Mouse (Mus musculus) heart, embryonic 15.5 days (tissue): Measurements from ENCODE around the gene 9530003J23Rik. TPM values are rescaled to one million over a fixed set of nuclear protein-coding genes. Genes with fewer than 3 reads are reported as not detected.

Experiments
- polyA plus RNA-seq: library from polyadenylated mRNA; unstranded; fragments of >200 nt; fragmentation: Nextera tagmentation; extraction: Ambion mirVana; gene quantifications from 2 replicates; pipeline ENCODE4 v1.2.1, GENCODE M21; 2015

The 9530003J23Rik gene
- polyA plus RNA-seq, 1 experiment from 2014 or later, result not detected

Other genes with a start within 250 kb of the 9530003J23Rik start
- 52.1 and 60.4 TPM in 2 replicates for gene Lrrc10, start 193.4 kb downstream of the 9530003J23Rik start, polyA plus RNA-seq
- gene Cct2, start 174.9 kb downstream of the 9530003J23Rik start, polyA plus RNA-seq, result 139 and 171 TPM in 2 replicates
- gene Frs2, start 90.2 kb downstream of the 9530003J23Rik start, polyA plus RNA-seq, result 14.8 and 14.9 TPM in 2 replicates
- gene Yeats4, start 14.2 kb downstream of the 9530003J23Rik start, polyA plus RNA-seq, result 37.5 and 43.6 TPM in 2 replicates
- 80.7 and 124 TPM in 2 replicates for gene Lyz2, start 43.6 kb upstream of the 9530003J23Rik start, polyA plus RNA-seq
- gene Lyz1, start 54.2 kb upstream of the 9530003J23Rik start, polyA plus RNA-seq, result 2.5 and 3.1 TPM in 2 replicates
- gene Cpsf6, start 141.3 kb upstream of the 9530003J23Rik start, polyA plus RNA-seq, result 78.5 and 85.9 TPM in 2 replicates